Mouse (Mus musculus) testis, adult 2 months (tissue): Measurements from ENCODE around the gene Hand1. TPM values are rescaled to one million over a fixed set of nuclear protein-coding genes. Genes with fewer than 3 reads are reported as not detected.
"Not testable (repeated sequence)": the region's sequence is repeated elsewhere in the genome, so short reads cannot be mapped to it uniquely, and the experiment has no call there.

Experiments used
- H3K27ac ChIP-seq: fragments of 200-500 bp; 2 replicates; pipeline ENCODE4 v1.5.1; 2012; ENCODE audit warnings: low read depth, low read length; ENCODE audit not compliant: control insufficient read depth, insufficient read depth
- H3K27me3 ChIP-seq: fragments of 200-500 bp; 2 replicates; pipeline ENCODE4 v1.6.1; 2012; ENCODE audit warnings: mild to moderate bottlenecking, low read length, moderate library complexity; ENCODE audit not compliant: control insufficient read depth, insufficient read depth
- H3K36me3 ChIP-seq: fragments of 200-500 bp; 2 replicates; pipeline ENCODE4 v1.6.1; 2012; ENCODE audit warnings: mild to moderate bottlenecking, low read length; ENCODE audit not compliant: control insufficient read depth, insufficient read depth
- H3K4me1 ChIP-seq: fragments of 200-500 bp; 2 replicates; pipeline ENCODE4 v1.6.1; 2012; ENCODE audit warnings: low read length; ENCODE audit not compliant: control insufficient read depth, insufficient read depth
- H3K4me3 ChIP-seq: fragments of 200-500 bp; 2 replicates; pipeline ENCODE4 v1.5.1; 2012; ENCODE audit warnings: low read depth, mild to moderate bottlenecking, low read length, moderate library complexity, mixed read lengths; ENCODE audit not compliant: control insufficient read depth
- CTCF ChIP-seq: fragments of 200-500 bp; IDR thresholded peaks from 2 replicates; pipeline ENCODE4 v1.5.1; 2012; ENCODE audit warnings: low read depth, mild to moderate bottlenecking, inconsistent platforms, low read length, moderate library complexity; ENCODE audit not compliant: control insufficient read depth, insufficient read depth, insufficient replicate concordance
- POLR2A ChIP-seq: fragments of 200-500 bp; IDR thresholded peaks from 2 replicates; pipeline ENCODE4 v1.6.1; 2012; ENCODE audit warnings: low read depth, mild to moderate bottlenecking, inconsistent platforms, low read length, moderate library complexity; ENCODE audit not compliant: control insufficient read depth
- polyA plus RNA-seq: library from polyadenylated mRNA; depleted of rRNA; stranded (reverse); fragments of >200 nt; gene quantifications from 2 replicates; pipeline ENCODE4 v1.2.3, GENCODE M21; 2012

Hand1 gene
- polyA plus RNA-seq, 1 experiment, result 0.15 TPM

DNA sequence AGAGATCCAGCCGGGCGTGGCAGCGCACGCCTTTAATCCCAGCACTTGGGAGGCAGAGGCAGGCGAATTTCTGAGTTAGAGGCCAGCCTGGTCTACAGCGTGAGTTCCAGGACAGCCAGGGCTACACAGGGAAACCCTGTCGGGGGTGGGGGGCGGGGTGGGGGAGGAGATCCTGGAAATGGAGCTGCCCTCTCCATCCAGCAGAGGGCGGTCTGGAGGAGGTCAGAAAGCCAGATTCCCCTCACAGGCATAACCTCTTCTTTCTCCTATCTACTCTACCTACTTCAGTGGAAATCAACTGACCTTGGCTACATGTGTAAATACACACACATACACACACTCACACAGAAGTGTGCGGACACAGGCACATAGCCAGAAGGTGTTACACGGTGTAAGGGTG lies 7.4 kb downstream of the Hand1 start:
- not testable (repeated sequence) for H3K27ac ChIP-seq, H3K4me3 ChIP-seq, H3K36me3 ChIP-seq, H3K27me3 ChIP-seq
- H3K4me1 ChIP-seq, result peaks cover 22% of the 10 kb centered on the region
- TF ChIP-seq CTCF, result peak; percentile 33; the same call in 1 of the 2 replicates

DNA sequence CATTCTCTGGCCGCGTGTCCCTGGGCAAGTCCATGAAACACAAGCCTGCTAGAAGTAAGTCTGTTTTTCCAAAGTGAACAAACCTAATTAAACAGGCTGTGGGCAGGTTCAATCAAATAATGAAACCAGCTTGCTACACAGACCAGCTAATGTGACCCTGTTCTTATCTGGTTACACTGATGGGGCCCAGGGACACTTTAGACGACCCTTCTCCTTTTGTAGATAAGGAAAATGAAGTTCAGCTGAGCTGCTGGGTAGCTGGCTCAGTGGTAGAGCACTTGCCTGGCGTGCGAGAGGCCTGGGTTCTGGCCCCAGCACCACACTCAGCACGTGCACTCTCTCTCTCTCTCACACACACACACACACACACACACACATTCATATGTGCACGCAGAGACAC lies 8.9 kb downstream of the Hand1 start:
- Histone ChIP-seq H3K4me1 (peaks cover 15% of the 10 kb centered on the region), H3K27me3 (no peaks in the 10 kb centered on the region), H3K27ac (no peak overlapping the region), H3K4me3 (no peak overlapping the region), H3K36me3 (no peaks in the 10 kb centered on the region)
- TF ChIP-seq CTCF (no peak), POLR2A (no peak)

DNA sequence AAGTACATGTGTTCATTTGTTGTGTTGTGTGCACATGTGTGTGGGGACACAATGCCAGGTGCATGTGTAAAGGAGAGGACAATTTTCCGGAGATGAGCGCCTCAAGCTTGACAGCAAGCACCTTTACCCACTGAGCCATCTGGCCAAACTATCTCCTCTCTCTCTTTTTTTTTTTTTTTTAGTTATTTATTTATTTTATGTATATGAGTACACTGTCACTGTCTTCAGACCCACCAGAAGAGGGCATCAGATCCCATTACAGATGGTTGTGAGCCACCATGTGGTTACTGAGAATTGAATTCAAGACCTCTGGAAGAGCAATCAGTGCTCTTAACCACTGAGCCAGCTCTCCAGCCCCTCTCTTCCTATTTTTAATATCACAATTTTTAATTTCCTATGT lies 9.5 kb downstream of the Hand1 start:
- not testable (repeated sequence) for H3K4me3 ChIP-seq, H3K27me3 ChIP-seq, H3K27ac ChIP-seq, H3K36me3 ChIP-seq
- peaks cover 15% of the 10 kb centered on the region for H3K4me1 ChIP-seq

DNA sequence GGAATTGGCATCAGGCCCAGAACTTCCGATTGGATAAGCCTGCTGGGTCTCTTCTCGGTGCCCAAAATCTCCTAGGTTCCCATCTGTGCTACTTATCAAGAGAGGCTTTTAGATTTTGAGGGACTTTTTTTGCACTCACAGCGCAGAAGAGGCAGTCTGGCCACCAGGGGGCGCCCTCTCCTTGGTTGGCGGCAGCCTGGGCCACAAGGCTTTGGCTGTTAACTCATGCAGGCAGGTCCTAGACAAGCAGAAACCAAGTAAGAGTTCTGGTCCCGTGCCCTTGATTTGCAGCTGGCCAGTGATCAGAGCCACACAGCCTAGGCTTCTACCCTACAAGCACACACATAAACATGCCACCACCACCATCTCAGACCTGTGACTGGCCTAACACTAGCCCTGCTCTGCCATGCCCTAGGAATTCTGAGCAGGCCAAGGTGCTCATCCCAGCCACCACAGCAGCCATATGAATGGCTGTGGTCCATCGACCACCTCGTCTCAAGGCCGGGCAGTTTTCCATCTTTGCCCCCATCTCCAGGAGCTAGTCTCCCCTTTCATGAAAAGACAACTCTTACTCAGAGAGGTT lies 12.5 kb downstream of the Hand1 start:
- Histone ChIP-seq H3K27me3 (no peaks in the 10 kb centered on the region), H3K27ac (no peak overlapping the region), H3K4me3 (no peak overlapping the region), H3K36me3 (no peaks in the 10 kb centered on the region), H3K4me1 (peaks cover 2% of the 10 kb centered on the region)
- peak; percentile 86 for TF ChIP-seq CTCF
- no peak for TF ChIP-seq POLR2A

DNA sequence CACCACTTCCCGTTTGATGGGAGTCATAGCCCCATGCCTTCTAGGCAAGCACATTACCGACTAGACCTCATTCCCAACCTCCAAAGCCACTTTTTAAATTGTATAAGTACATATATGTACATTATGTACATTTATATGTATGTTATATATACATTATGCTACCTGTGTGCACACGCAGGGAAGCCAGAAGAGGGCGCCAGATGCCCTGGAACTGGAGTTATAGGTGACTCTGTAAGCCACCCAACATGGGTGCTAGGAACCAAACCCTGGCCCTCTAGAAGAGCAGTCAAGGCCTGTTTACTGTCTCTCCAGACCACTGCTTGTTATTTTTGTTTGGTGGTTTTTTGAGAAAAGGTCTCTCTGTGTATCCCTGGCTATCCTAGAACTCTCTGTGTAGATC lies 14.4 kb downstream of the Hand1 start:
- Histone ChIP-seq H3K27me3 (no peaks in the 10 kb centered on the region), H3K27ac (no peak overlapping the region), H3K36me3 (no peaks in the 10 kb centered on the region), H3K4me1 (no peaks in the 10 kb centered on the region), H3K4me3 (no peak overlapping the region)
- peak; percentile 31; the same call in 1 of the 2 replicates for TF ChIP-seq CTCF
- no peak for TF ChIP-seq POLR2A

DNA sequence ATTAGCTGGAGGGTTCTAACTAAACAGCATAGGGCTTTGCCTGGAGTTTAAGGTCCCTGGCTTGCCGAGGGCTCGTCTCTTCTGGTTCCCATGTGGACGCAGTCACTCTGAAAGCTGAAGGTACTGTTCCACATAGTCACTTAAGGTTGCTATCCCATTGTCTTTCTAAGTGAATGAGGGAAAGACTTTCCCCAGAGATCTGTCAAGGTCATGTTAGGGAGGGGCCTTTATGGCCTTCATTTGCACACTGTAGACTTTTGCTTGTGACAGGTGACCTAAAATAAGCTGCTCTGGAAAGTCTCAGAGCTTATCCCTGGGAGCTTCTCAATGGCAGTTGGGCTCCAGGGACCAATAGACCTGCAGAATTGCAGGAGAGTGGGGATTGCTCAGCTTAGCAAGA lies 19.0 kb downstream of the Hand1 start:
- H3K27ac ChIP-seq, result no peak overlapping the region
- H3K4me1 ChIP-seq, result no peaks in the 10 kb centered on the region
- TF ChIP-seq POLR2A, result no peak
- no peak for TF ChIP-seq CTCF
- no peaks in the 10 kb centered on the region for H3K27me3 ChIP-seq
- no peak overlapping the region for H3K4me3 ChIP-seq
- H3K36me3 ChIP-seq, result no peaks in the 10 kb centered on the region

DNA sequence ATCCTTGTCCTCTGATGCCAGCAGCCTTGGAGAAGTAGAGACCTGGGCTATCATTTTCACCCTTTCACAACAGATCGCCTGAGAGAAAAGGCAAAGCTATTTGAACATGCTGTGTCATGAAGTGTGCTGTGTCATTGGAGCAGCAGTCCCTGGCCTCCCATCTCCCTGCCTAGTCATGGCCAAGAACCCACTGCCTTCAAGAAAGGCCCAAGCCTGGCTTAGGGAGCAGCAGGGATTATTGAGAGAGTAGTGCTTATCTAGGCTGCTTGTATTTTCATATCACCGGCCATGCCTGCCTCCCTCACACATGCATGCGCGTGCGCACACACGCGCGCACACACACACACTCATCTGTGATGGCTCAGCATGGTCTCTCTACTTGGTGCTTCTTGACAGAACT lies 20.4 kb downstream of the Hand1 start:
- H3K4me3 ChIP-seq, result no peak overlapping the region
- no peaks in the 10 kb centered on the region for H3K4me1 ChIP-seq
- no peaks in the 10 kb centered on the region for H3K27me3 ChIP-seq
- no peak for TF ChIP-seq CTCF
- TF ChIP-seq POLR2A, result no peak
- H3K36me3 ChIP-seq, result no peaks in the 10 kb centered on the region
- H3K27ac ChIP-seq, result no peak overlapping the region

DNA sequence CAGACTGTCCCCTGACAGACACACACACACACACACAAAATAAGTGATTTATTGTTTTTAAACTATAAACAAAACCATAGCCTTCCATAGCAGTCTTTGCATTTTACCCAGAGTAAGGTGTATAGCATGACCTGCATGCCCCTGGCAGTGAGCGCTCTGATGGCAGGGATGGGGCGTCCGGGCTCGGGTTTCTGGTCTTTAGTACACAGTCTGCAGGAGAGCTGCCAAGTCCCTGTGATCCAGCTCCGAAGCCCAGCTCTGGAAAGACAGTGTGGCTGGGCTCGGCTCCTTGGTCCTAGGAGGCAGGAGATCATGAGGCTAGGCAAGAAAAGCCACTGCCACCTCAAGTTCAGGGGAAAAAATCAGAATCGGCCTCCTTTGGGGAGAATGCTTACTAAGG lies 21.6 kb downstream of the Hand1 start:
- TF ChIP-seq CTCF (no peak), POLR2A (no peak)
- H3K36me3 ChIP-seq, result no peaks in the 10 kb centered on the region
- H3K27me3 ChIP-seq, result no peaks in the 10 kb centered on the region
- no peaks in the 10 kb centered on the region for H3K4me1 ChIP-seq
- H3K27ac ChIP-seq, result no peak overlapping the region
- no peak overlapping the region for H3K4me3 ChIP-seq
